Mouse (Mus musculus) cerebellum, postnatal 25 days (tissue): ENCODE results near the gene Cerk.
"Not testable (repeated sequence)": the region's sequence is repeated elsewhere in the genome, so short reads cannot be mapped to it uniquely, and the experiment has no call there.

Experiments
- DNase-seq, 2 experiments: peaks; one replicate each; pipeline ENCODE4 v3.0.0; 2021; ENCODE audit warnings: mixed read lengths in 2 of 2

The Cerk gene

DNA sequence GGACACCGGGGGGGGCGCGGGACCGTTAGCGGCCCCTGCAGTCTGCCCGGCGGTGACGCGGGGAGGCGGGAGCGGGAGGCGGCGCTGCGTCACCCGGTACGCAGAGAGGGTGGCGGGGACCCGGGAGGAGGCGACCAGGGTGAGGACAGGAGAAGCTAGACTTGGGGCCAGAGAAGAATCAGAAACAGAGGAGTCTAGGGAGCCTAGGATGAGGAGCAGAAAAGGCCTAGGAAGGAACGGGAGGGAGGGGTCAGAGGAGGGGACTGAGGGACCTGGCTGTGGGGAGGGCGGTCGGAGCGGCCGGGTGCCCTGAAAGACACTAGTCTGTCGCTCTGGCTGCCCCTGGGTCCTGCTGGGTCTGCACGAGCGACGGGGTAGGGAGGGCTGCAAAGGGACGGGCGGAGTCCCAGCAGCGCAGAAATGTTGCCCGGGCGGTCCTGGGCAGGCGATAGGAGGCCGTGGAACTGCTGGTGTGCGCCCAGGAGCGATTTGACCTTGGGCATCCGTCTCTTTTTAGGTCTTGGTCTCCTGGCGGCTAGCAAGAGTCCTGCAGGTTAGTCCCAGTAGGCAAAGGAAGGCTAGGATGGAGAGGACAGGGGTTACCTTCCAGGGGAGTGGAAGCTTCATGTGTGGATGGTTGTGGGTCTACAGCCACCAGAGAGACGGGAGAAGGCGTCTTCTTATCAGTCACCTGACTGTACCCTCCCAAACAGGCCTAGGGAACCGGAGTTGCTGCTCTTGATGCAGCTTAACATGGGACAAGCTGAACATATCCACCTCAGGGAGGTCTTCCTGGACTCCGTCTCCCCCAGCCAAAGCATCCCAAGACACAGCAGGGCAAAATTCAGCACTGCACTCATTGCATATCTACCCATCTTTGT is at the start of gene Cerk:
TSS of gene Cerk (minus strand) at position 453 of the 881 bp plus-strand sequence.
- peak; percentile 91 to 92 for DNase-seq

DNA sequence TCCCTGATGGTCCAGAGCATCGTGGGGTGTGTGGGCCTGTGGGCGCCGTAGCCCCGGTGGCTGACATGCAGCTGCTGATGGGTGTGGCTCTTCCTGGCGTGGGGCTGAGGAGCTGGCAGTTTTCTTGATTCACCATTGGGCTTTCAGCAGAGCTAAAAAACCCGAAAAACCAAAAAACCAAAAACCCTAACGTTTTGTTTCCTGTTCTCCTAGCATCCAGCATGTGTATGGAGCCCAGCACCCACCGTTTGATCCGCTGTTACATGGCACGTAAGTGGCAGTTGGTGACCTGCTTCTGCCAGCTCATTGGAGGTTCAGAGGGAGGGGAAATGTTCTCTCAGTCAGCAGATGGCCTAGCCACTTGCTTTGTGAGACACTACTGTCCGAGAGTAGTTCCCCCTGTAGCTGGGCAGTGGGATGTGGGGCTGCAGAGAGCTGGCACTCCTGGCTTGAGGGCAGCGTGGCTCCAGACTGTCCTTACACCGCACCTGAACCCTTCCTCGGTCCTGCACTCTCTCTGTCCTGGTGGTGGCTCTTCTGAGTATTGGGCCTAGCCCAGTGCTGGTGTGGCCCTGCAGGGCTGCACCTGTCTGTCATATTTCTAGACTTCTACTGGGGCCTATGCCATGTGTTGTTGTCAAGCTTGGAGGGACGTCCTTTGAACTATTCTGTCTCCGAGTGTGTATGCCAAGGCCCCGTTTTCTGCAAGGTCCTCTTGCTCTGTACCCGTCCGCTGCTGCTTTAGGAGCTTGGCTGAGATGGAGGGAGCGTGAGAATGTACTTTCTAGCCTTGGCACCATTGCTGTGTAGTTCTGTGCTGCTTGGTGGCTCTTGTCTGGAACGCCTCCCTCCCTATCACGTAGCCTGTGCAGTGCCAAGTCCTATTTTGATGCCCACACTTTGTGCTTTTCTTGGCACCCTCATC is 48.8 kb upstream of the Cerk start:
- peak; percentile 66 to 79 for DNase-seq

DNA sequence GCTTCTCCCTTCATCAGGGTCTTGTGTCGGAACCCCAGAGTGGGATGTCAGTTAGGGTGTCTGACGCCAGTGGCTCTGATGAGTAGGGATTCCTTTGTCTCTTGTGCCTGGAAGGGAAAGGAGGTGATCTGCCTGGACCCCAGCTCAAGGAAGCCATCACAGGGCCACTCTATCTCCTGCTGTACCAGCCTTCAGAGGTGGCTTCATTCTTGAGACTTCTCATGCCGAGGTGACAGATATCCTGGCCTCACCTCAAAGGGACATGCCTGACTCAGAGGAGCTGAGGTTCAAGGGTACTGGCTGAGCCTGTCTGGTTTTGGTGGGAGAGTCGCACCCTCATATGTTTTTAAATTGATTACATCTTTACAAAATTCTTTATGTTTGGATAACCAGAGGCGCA is 48.1 kb upstream of the Cerk start:
- DNase-seq = peak in 1 of 2 experiments; percentile 52

DNA sequence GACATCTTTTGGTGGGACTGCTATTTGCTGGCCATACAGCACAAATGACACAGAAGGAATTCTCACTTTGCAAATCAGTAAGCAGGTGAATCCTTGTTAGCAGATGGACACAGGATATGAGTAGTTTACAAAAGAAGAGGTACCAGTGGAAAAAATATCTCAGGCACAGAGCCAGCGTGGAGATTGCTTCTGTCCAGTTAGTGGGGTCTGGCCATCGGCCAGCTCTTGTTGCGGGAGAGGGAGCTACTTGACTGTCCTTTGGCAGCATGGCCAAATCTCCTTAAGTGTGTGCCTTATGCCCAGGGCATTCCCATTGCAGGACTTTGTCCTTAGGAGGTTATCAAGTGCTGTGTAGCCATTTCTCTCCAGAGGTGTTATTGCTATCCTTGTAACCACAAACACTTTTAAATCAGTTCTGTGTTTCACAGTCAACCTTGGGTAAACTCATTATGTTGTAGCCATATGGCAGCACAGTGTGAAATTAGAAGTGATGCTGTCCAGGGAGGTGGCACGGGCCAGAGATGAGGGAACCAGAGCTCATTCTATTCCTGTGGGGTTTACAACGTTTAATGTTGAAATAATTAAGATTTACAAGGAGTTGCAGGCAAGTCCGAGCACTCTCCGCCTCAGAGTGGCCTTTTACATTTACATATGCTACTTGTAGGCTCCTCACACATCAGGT is 46.0 kb upstream of the Cerk start:
- DNase-seq = peak; percentile 97 to 98

DNA sequence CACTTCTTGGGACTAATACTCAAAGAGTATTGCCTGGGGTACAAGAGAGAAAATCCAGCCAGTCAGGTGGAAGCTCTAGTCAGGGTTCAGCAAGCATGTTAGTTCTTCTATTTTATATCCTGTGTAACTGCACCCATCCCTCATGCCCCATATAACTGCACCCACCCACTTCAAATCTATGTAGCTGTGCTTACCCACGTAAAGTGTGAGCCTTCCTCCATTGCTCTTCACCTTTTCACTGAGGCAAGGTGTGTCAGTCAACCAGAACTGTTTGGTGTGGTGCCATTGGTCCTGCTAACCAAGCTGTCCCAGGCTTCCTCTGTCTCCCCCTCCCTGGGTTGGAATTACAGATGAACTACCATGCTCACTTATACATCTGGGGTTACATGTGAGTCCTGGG is 45.2 kb upstream of the Cerk start:
- no peak for DNase-seq

DNA sequence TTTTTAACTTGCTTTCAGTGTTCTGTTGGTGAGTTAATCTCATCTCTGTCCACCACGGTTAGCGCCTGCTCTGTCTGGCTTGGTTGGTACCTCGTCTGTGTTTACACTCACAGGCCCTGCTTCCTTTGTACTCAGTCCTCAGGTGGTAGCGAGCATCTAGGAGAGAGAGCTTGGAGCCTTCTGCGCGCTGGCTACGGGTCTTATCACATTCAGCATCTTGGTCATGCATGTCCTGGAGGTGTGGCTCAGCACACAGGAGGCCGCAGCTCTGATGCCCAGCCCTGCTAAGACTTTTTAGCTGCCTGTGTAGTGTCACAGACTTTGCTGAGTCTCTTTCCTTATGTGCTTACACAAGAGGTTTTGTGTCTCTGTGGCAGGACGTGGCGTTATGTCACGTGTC is 43.7 kb upstream of the Cerk start:
- DNase-seq = peak in 1 of 2 experiments; percentile 38

DNA sequence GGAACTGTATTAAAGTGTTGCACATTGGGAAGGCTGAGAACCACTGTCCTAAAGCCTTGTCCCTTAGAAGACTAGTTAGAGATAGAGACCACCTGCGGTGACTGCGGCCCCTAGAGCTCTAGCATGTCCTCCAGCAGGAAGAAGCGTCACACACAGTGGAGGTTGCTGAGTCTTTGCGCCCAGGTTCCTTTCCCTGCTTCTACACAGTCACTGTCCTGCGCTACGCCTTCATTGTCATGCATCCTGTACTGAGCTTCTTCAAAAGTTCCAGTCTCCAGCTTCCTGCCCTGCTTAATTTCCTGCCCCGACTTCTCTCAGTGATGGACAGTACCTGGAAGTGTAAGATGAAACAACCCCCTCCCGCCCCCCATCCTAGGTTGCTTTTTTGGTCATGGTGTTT is 43.1 kb upstream of the Cerk start:
- DNase-seq = no peak

DNA sequence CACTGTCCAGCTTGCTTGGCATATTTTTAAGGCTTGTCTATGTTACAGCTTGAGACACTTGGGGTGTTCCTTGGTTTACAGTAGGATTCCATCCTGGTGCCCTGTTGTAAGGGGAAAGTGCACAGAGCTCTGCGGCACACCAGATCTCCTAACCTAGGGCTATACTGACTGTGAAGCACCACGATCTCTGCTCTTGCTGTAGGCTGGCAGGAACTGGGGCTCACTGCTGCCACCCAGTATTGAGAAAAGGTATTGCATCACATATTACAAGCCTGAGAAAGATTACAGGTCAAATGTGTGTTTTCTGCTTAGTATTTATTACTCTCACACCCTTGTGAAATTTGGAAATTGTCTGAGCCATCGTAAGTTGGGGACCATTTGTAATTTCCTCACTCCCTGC is 42.2 kb upstream of the Cerk start:
- peak; percentile 66 to 75 for DNase-seq

DNA sequence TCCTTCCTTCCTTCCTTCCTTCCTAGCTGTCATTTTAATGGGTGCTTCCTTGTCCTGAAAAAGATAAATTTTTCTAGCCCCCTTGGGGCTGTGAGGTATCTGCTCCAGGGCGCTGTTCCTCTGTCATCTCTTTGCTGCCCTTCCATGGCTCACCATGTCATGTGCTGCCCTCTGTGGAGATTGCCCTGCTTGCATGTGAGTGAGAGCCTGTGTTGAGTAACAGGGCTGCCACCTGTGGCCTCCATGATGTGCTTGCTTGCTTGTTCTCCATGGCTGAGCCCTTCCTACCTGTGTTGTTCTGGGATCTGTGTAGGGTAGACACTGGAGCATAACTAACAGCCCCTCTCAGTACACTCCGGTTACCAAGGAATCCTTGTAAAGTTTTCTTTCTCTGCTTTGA is 41.0 kb upstream of the Cerk start:
- no peak for DNase-seq

DNA sequence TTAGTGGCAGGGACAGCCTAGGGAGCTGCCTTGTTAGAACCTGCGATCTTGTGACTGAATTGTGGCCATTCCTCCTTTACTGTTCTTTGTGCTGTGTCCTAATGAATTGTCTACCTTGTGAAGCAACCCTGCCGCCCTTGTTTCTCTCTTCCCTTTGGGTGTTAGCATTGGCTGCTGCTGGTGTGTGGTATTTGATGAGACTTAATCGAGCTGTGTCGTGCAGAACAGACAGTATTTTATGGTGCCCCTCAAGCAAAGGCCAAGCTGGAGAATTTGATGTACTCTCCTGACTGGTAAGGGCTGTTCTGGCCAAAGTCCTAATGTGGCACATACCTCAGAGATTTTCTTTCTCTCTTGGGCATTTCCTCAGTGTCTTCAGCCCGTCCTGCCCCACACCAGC is 40.3 kb upstream of the Cerk start:
- DNase-seq = no peak

DNA sequence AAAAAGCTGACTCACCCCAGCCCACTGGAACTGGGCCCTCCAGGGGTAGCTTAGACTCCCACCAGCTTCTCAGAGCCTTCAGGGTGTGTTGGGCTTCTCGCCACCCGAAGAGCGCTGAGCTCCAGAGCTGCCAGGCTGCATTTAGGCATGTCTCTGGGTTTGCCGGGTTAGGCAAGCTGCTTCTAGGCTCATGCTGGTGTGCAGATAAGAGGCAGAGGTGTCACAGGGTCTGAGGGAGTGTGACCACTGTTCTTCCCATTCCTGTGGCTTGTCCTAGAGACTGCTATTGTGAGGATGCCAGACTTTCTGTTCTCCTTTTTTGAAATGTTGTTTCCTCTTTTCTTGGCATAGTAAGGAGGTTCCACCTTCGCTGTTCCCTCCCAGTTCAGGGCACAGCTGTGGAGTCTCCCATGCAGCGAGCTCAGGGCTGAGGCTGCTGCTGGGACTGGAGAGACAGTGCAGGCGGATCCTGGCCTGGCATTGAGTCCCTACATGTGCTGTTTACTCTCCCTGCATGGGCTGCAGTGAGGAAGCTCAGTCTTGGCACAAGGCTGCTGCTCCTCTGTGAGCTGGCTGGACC is 39.1 kb upstream of the Cerk start:
- peak; percentile 62 to 64 for DNase-seq

DNA sequence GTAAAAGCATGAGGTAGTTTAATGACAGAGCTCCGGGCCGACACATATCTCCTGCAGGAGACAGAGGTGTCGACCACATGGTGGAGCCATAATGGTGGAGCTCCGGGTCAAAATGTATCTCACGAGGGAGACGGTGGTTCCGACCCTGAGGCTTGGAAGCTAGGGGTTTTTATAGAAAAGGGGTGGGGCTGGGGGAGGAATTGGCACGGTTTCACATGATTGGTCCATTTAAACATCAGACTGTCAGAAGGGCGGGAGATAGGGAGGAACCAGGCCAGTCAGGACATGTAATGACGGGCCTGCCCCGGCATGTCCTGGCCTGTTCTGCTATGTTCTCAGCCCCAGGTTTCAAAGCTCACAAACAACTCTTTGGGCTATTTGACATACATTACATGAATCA is 36.0 kb upstream of the Cerk start:
- DNase-seq = not testable (repeated sequence)

DNA sequence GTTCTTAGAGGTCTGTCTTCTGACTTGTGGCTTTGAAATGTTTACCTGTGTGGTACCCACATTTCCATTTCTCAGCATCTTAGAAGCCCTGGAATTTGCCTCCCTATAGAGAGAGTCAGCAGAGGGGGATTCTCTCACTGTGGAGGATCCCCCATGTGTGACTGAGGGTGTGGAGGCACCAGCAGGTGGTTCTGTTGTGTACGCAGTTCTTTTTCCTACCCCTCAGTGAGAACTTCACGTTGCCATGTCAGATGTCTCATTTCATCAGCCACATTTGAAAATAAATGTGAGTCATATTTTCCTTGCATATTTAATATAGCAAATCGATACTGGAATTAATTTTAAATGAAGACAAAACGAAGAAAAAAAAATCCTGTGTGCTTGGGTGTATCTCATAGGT is 35.4 kb upstream of the Cerk start:
- DNase-seq = no peak

DNA sequence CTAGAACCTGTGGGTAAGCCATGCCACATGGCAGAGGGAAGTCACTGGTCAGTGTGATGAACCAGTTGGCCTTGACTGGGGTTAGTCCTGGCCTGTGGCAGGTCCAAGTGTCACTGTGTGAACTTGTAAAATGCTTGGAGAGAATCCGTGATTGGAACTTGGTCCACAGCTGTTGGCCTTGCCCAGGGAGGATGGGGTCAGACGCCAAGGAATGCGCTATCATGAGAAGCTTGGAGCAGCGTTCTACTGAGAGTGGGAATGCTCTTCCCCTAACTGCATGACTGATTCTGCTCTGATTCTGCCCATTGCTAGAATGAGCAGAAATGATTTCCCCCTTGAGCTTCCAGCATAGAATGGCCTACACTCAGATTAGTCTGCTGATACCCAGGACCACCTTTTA is 34.8 kb upstream of the Cerk start:
- no peak for DNase-seq

DNA sequence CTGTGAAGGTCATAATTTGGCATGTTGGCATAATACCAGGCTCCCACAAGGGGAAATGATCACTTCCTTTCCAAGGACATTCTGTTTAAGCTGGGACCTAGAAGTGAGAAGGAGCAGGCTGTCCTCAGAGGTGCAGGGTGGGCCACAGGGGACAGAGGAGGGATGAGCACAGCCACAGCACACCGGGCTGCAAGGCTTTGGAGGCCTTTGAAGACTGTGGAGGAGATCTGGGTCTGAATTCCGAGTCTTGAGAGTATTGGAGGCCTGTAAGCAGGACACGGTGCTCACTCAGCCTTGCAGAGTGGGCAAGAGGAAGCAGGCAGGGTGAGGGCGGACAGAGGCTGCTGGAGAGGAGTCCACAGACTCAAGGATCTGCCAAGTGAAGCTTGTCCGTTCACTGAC is 34.3 kb upstream of the Cerk start:
- peak in 1 of 2 experiments; percentile 31 for DNase-seq

DNA sequence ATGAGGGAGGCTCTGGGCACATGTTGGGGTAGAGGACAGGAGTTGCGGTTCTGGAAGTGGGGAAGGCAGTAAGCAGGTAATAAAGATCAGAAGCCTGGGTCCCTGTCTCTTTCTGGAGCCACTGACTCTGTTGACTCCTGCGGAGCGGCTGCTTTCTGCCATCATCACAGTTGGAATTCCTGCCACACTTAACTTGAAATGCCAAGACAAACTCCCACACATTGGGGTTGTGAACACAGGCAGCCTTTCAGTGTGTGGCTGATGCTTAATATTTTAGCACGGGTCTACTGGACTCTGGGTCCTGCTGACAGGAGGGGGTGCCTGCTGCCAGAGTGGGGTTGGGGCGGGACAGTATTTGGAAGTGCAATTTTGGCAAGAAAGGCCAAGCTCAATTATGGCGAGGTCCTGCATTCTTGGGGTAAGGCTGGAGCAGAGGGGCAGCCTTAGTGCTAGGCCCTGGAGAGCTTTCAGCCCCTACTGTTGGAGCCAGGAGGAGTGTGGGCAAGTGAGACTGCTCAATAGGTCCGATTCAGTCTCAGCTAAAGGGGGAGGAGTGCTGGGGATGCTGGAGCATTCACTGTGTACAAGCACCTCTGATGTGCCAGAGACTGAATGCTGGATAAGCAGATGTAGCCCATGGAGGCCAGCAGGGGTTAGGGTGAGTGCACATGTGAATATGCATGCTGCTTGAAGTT is 33.7 kb upstream of the Cerk start:
- DNase-seq = no peak

DNA sequence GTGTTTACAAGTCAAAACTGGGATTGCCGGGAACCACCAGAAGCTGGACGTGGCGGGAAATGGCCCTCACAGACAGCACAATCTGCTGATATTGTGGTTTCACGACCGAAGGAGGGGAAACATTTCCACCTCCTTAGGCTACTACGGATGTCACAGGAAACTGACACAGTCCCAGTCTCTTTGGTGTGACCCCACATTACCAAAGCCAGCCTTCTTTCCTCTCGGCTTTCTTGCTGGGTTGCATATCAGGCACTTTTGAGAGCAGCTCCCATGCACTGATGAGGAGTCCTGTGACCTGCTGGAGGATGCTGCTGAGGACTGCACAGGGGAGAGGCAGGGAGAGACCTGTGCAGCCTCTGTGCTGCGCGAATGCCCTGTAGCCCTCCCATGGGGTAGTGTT is 30.7 kb upstream of the Cerk start:
- peak in 1 of 2 experiments; percentile 8 for DNase-seq

DNA sequence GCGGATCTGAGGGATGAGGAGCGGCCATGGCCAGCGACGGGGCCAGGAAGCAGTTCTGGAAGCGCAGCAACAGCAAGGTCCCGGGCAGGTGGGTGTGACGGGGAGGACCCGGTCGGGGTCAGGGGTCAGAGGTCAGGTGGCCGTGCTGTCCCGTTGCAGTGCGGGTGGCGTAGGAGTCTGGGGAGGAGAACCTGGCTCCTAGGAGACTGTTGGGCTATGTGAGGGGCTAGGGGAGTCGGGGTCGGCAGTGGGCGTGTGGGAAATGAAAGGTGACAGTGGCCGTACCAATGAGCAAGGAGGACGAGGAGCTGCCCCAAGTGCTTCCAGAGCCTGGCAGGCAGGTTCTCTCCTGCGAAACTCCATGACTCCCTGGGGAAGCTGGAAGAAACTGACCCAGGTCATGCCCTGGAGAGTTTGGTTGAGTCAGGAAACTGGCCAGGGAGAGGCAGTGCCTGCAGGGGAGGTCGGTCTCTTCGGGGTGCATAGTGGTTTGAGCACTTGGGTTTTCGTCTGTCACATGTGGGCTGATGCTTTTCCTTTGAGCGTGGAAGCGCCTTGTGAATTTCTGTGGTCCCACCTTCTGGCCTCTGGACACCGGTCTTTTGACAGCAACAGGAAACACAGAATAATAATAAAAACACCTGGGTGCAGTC is 28.7 kb upstream of the Cerk start:
- no peak for DNase-seq

DNA sequence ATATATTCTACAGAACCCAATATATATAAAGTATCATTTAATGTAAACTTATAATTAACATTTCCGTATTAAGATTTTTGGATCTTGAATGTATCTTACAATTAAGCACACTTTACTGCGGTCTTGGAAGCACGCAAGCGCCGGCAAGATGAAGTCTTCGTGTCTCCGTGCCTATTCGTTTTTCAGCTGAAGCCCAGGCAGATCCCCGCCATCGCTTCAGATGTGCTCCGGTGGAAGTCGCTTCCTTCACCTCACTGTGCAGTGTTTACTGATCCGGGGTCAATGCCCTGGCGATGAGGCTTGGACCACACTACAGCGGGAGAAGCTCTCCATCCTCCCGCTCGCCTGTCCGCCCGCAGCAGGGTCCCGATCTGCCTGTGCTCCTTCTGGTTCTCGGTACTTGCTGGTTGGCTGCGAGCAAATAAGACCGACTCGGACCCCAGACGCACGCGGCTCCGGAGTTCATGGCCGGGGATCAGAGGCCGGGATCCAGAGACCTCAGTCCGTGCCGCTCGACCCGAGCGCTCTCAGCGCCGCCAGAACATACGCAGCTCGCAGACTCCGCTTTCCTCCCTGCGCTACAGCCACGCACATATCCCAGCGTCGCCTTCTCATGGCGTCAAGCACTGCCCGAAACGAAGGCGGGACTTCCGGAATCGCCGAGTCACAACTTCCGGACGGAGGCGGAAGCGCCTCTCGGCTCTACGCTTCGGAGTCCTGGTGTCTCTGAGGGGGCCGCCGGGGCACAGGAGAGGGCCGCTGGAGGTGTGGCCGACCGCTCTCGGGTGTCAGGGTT is 28.0 kb upstream of the Cerk start, which contains the start of gene Tbc1d22a:
TSS of gene Tbc1d22a (plus strand) at position 707 of the 796 bp plus-strand sequence.
- peak; percentile 95 to 97 for DNase-seq

DNA sequence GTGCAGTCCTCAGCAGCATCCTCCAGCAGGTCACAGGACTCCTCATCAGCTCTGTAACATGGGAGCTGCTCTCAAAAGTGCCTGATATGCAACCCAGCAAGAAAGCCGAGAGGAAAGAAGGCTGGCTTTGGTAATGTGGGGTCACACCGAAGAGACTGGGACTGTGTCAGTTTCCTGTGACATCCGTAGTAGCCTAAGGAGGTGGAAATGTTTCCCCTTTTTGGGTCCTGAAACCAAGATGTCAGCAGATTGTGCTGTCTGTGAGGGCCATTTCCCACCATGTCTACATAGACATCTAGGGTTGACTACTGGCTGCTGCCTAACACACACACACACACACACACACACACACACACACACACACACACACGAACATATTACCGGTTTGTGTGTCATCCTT is 26.3 kb upstream of the Cerk start:
- DNase-seq = not testable (repeated sequence)

DNA sequence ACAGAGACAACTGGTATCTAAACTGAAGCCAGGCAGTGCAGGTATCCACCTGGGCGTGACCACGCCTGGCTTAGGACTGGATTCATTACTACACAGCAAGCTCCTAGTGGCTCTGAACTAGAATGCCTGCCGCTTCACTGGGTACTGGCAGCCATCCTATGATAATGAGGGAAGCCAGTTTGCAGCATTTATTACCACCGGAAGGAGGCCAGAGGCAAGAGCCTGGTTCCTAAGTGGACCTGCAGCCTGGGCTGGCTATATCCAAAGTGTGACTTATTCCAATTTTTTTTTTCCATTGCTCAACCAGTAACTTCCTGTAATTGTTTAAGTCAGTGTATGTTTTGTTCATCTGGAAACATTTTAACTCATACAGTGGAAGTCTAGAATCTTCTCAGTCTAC is 20.4 kb upstream of the Cerk start:
- DNase-seq = peak; percentile 56 to 58
